Mouse (Mus musculus): Measurements from ENCODE around the gene Fzd7. TPM values are rescaled to one million over a fixed set of nuclear protein-coding genes. Genes with fewer than 3 reads are reported as not detected.
"Not testable (repeated sequence)": the region's sequence is repeated elsewhere in the genome, so short reads cannot be mapped to it uniquely, and the experiment has no call there.

The Fzd7 gene
- polyA plus RNA-seq, 1 experiment from 2014 or later = 2.6 TPM

GRCm38 (mm10) chr1:59439252-59439651 is 43.0 kb upstream of the Fzd7 start:
- H3K9me3 ChIP-seq (ENCODE audit: control insufficient read depth) = no peaks in the 10 kb centered on the region
- H3K9ac ChIP-seq (ENCODE audit: low read depth, low read length) = no peak overlapping the region
- WGBS = 50% methylated on average over 2 of the region's 2 CpGs
- peaks cover 9% of the 10 kb centered on the region; the same call in 1 of the 2 replicates for H3K4me1 ChIP-seq (replicated peaks; ENCODE audit: control insufficient read depth, insufficient read depth, low read length)
- ATAC-seq = peak; percentile 86
- H3K27ac ChIP-seq (ENCODE audit: low read depth, low read length) = peak overlapping the region; percentile 62; the same call in 1 of the 2 replicates
- H3K36me3 ChIP-seq (ENCODE audit: control insufficient read depth, insufficient read depth) = no peaks in the 10 kb centered on the region
- no peak overlapping the region for H3K4me2 ChIP-seq (replicated peaks; ENCODE audit: low read depth)
- no peak for TF ChIP-seq CTCF (IDR thresholded peaks at IDR 0.05; ENCODE audit: low read depth)
- H3K4me3 ChIP-seq (ENCODE audit: low read depth, low read length) = no peak overlapping the region
- H3K27me3 ChIP-seq (replicated peaks; ENCODE audit: control insufficient read depth, insufficient read depth, low read length) = no peaks in the 10 kb centered on the region

- H3K9ac ChIP-seq (ENCODE audit: low read depth, low read length) = no peak overlapping the region
- no peaks in the 10 kb centered on the region for H3K36me3 ChIP-seq (ENCODE audit: control insufficient read depth, insufficient read depth)
- H3K4me3 ChIP-seq (ENCODE audit: low read depth, low read length) = no peak overlapping the region
- H3K4me1 ChIP-seq (replicated peaks; ENCODE audit: control insufficient read depth, insufficient read depth, low read length) = peaks cover 9% of the 10 kb centered on the region; the same call in 1 of the 2 replicates
- H3K27me3 ChIP-seq (replicated peaks; ENCODE audit: control insufficient read depth, insufficient read depth, low read length) = no peaks in the 10 kb centered on the region
- H3K9me3 ChIP-seq (ENCODE audit: control insufficient read depth) = no peaks in the 10 kb centered on the region
- TF ChIP-seq CTCF (IDR thresholded peaks at IDR 0.05; ENCODE audit: low read depth) = no peak
- no peak for ATAC-seq
- H3K4me2 ChIP-seq (replicated peaks; ENCODE audit: low read depth) = no peak overlapping the region
- no peak overlapping the region for H3K27ac ChIP-seq (ENCODE audit: low read depth, low read length)
- 80% methylated on average over 1 of the region's 1 CpGs for WGBS
These were observed 42.3 kb upstream of the Fzd7 start for GRCm38 (mm10) chr1:59439941-59440340.

- WGBS = 90% methylated on average over 14 of the region's 14 CpGs
- not testable (repeated sequence) for H3K4me1 ChIP-seq (replicated peaks; ENCODE audit: control insufficient read depth, insufficient read depth, low read length); H3K36me3 ChIP-seq (ENCODE audit: control insufficient read depth, insufficient read depth); H3K9me3 ChIP-seq (ENCODE audit: control insufficient read depth); H3K9ac ChIP-seq (ENCODE audit: low read depth, low read length); ATAC-seq; H3K27me3 ChIP-seq (replicated peaks; ENCODE audit: control insufficient read depth, insufficient read depth, low read length); H3K4me2 ChIP-seq (replicated peaks; ENCODE audit: low read depth); H3K27ac ChIP-seq (ENCODE audit: low read depth, low read length); H3K4me3 ChIP-seq (ENCODE audit: low read depth, low read length)
These were observed 39.5 kb upstream of the Fzd7 start for GRCm38 (mm10) chr1:59442721-59443120.

- 75% methylated on average over 3 of the region's 3 CpGs for WGBS
- no peaks in the 10 kb centered on the region for H3K27me3 ChIP-seq (replicated peaks; ENCODE audit: control insufficient read depth, insufficient read depth, low read length)
- H3K4me2 ChIP-seq (replicated peaks; ENCODE audit: low read depth) = no peak overlapping the region
- no peak overlapping the region for H3K27ac ChIP-seq (ENCODE audit: low read depth, low read length)
- no peaks in the 10 kb centered on the region for H3K9me3 ChIP-seq (ENCODE audit: control insufficient read depth)
- H3K36me3 ChIP-seq (ENCODE audit: control insufficient read depth, insufficient read depth) = no peaks in the 10 kb centered on the region
- no peak for ATAC-seq
- H3K9ac ChIP-seq (ENCODE audit: low read depth, low read length) = no peak overlapping the region
- H3K4me3 ChIP-seq (ENCODE audit: low read depth, low read length) = no peak overlapping the region
- TF ChIP-seq CTCF (IDR thresholded peaks at IDR 0.05; ENCODE audit: low read depth) = no peak
- H3K4me1 ChIP-seq (replicated peaks; ENCODE audit: control insufficient read depth, insufficient read depth, low read length) = peaks cover 4% of the 10 kb centered on the region; the same call in 1 of the 2 replicates
These were observed 38.0 kb upstream of the Fzd7 start for GRCm38 (mm10) chr1:59444127-59444660.

- Histone ChIP-seq H3K27ac (ENCODE audit: low read depth, low read length) (no peak overlapping the region), H3K4me2 (replicated peaks; ENCODE audit: low read depth) (no peak overlapping the region), H3K36me3 (ENCODE audit: control insufficient read depth, insufficient read depth) (no peaks in the 10 kb centered on the region), H3K27me3 (replicated peaks; ENCODE audit: control insufficient read depth, insufficient read depth, low read length) (no peaks in the 10 kb centered on the region), H3K4me1 (replicated peaks; ENCODE audit: control insufficient read depth, insufficient read depth, low read length) (0 out of 2 replicates have a peak, but pooled peaks cover 4% of the 10 kb centered on the region), H3K9ac (ENCODE audit: low read depth, low read length) (no peak overlapping the region), H3K4me3 (ENCODE audit: low read depth, low read length) (no peak overlapping the region), H3K9me3 (ENCODE audit: control insufficient read depth) (no peaks in the 10 kb centered on the region)
- 55% methylated on average over 5 of the region's 5 CpGs for WGBS
- no peak for TF ChIP-seq CTCF (IDR thresholded peaks at IDR 0.05; ENCODE audit: low read depth)
- ATAC-seq = peak; percentile 56; the same call in 1 of the 2 replicates
These were observed 37.0 kb upstream of the Fzd7 start for GRCm38 (mm10) chr1:59445242-59445641.

- no peak overlapping the region for H3K9ac ChIP-seq (ENCODE audit: low read depth, low read length)
- no peaks in the 10 kb centered on the region for H3K36me3 ChIP-seq (ENCODE audit: control insufficient read depth, insufficient read depth)
- no peak for TF ChIP-seq CTCF (IDR thresholded peaks at IDR 0.05; ENCODE audit: low read depth)
- 63% methylated on average over 11 of the region's 11 CpGs for WGBS
- H3K27ac ChIP-seq (ENCODE audit: low read depth, low read length) = no peak overlapping the region
- no peak for ATAC-seq
- peak overlapping the region; percentile 44; the same call in 1 of the 2 replicates for H3K4me2 ChIP-seq (replicated peaks; ENCODE audit: low read depth)
- H3K9me3 ChIP-seq (ENCODE audit: control insufficient read depth) = no peaks in the 10 kb centered on the region
- no peaks in the 10 kb centered on the region for H3K27me3 ChIP-seq (replicated peaks; ENCODE audit: control insufficient read depth, insufficient read depth, low read length)
- H3K4me3 ChIP-seq (ENCODE audit: low read depth, low read length) = no peak overlapping the region
- 0 out of 2 replicates have a peak, but pooled peaks cover 7% of the 10 kb centered on the region for H3K4me1 ChIP-seq (replicated peaks; ENCODE audit: control insufficient read depth, insufficient read depth, low read length)
These were observed 33.5 kb upstream of the Fzd7 start for GRCm38 (mm10) chr1:59448497-59449270.
